Mouse (Mus musculus) MEL (cell line): ENCODE results near the gene Atad1. TPM values are rescaled to one million over a fixed set of nuclear protein-coding genes. Genes with fewer than 3 reads are reported as not detected.

Experiments used
- DNase-seq: peaks from one replicate; pipeline ENCODE4 v3.0.0; 2011; ENCODE audit warnings: low read depth, low spot score
- H3K27ac ChIP-seq: 2 replicates; pipeline ENCODE4 v1.5.1; 2012; ENCODE audit warnings: low read depth, mild to moderate bottlenecking, control low read depth, low read length, moderate library complexity; ENCODE audit not compliant: control insufficient read depth
- H3K27me3 ChIP-seq, 2 experiments: fragments of 150-350 bp in 1 of 2; sonication (generic) in 1 of 2; 2 replicates each; pipeline ENCODE4 v1.6.1; 2012; ENCODE audit warnings: low read length in 2 of 2, mild to moderate bottlenecking in 2 of 2, improper control_type of control experiment in 1 of 2, moderate library complexity in 1 of 2; ENCODE audit not compliant: insufficient read depth in 2 of 2, control insufficient read depth in 1 of 2
- H3K36me3 ChIP-seq, 2 experiments: 2 replicates each; pipeline ENCODE4 v1.6.1; 2012 to 2014; ENCODE audit warnings: low read length in 2 of 2, improper control_type of control experiment in 1 of 2, inconsistent platforms in 1 of 2, mild to moderate bottlenecking in 1 of 2; ENCODE audit not compliant: insufficient read depth in 2 of 2, control insufficient read depth in 1 of 2
- H3K4me1 ChIP-seq, 2 experiments: fragments of 150-350 bp in 1 of 2; sonication (generic) in 1 of 2; 2 replicates each; pipeline ENCODE4 v1.6.1; 2012; ENCODE audit warnings: low read length in 2 of 2, improper control_type of control experiment in 1 of 2, mild to moderate bottlenecking in 1 of 2; ENCODE audit not compliant: insufficient read depth in 2 of 2, control insufficient read depth in 1 of 2
- H3K4me3 ChIP-seq, 2 experiments: fragments of 150-350 bp in 1 of 2; sonication (generic) in 1 of 2; 2 replicates each; pipeline ENCODE4 v1.5.1; 2012; ENCODE audit warnings: low read depth in 2 of 2, low read length in 2 of 2, mild to moderate bottlenecking in 2 of 2, moderate library complexity in 2 of 2, control low read depth in 1 of 2, improper control_type of control experiment in 1 of 2; ENCODE audit not compliant: control insufficient read depth in 1 of 2, insufficient read depth in 1 of 2
- H3K79me2 ChIP-seq: 2 replicates; pipeline ENCODE4 v1.6.1; 2012; ENCODE audit warnings: mild to moderate bottlenecking, low read length, moderate library complexity; ENCODE audit not compliant: control insufficient read depth, poor library complexity, insufficient read depth
- H3K9ac ChIP-seq: 2 replicates; pipeline ENCODE4 v1.6.1; 2012; ENCODE audit warnings: low read depth, mild to moderate bottlenecking, control low read depth, low read length, moderate library complexity; ENCODE audit not compliant: control insufficient read depth, poor library complexity, severe bottlenecking
- H3K9me3 ChIP-seq: fragments of 150-350 bp; sonication (generic); replicated peaks from 2 replicates; pipeline ENCODE4 v1.6.1; 2012; ENCODE audit warnings: mild to moderate bottlenecking, low read length, improper control_type of control experiment, moderate library complexity; ENCODE audit not compliant: insufficient read depth
- BHLHE40 ChIP-seq: IDR thresholded peaks from 2 replicates; pipeline ENCODE4 v1.6.1; 2012; ENCODE audit warnings: low read depth, mild to moderate bottlenecking, inconsistent platforms, low read length, improper control_type of control experiment, borderline replicate concordance
- ELF1 ChIP-seq: IDR thresholded peaks from 2 replicates; pipeline ENCODE4 v1.6.1; 2014; ENCODE audit warnings: low read depth, mild to moderate bottlenecking, inconsistent platforms, low read length, improper control_type of control experiment, moderate library complexity
- EP300 ChIP-seq, 2 experiments: IDR thresholded peaks; 2 replicates each; pipeline ENCODE4 v1.6.1; 2011; ENCODE audit warnings: improper control_type of control experiment in 2 of 2, low read length in 2 of 2, low read depth in 1 of 2, mild to moderate bottlenecking in 1 of 2
- GABPA ChIP-seq: IDR thresholded peaks from 2 replicates; pipeline ENCODE4 v1.6.1; 2012; ENCODE audit warnings: low read depth, mild to moderate bottlenecking, inconsistent platforms, low read length, improper control_type of control experiment, moderate library complexity
- GATA1 ChIP-seq: IDR thresholded peaks from 2 replicates; pipeline ENCODE4 v1.6.1; 2011; ENCODE audit warnings: low read depth, low read length, improper control_type of control experiment
- JUND ChIP-seq: IDR thresholded peaks from 2 replicates; pipeline ENCODE4 v1.6.1; 2011; ENCODE audit warnings: low read depth, mild to moderate bottlenecking, improper control_type of control experiment, low read length
- KAT2A ChIP-seq: conservative IDR thresholded peaks from 2 replicates; pipeline ENCODE4 v1.6.1; 2012; ENCODE audit warnings: low read depth, low read length, improper control_type of control experiment, inconsistent platforms
- MAX ChIP-seq: IDR thresholded peaks from 2 replicates; pipeline ENCODE4 v1.6.1; 2011; ENCODE audit warnings: low read length, improper control_type of control experiment
- MAZ ChIP-seq: IDR thresholded peaks from 2 replicates; pipeline ENCODE4 v1.6.1; 2012; ENCODE audit warnings: low read depth, mild to moderate bottlenecking, inconsistent platforms, low read length, improper control_type of control experiment
- MXI1 ChIP-seq: IDR thresholded peaks from 2 replicates; pipeline ENCODE4 v1.6.1; 2011; ENCODE audit warnings: mild to moderate bottlenecking, low read depth, low read length, improper control_type of control experiment
- NELFE ChIP-seq: IDR thresholded peaks from 2 replicates; pipeline ENCODE4 v1.6.1; 2011; ENCODE audit warnings: low read depth, low read length, improper control_type of control experiment
- RAD21 ChIP-seq: IDR thresholded peaks from 2 replicates; pipeline ENCODE4 v1.6.1; 2011; ENCODE audit warnings: mild to moderate bottlenecking, low read depth, low read length, improper control_type of control experiment
- RCOR1 ChIP-seq: IDR thresholded peaks from 2 replicates; pipeline ENCODE4 v1.6.1; 2012; ENCODE audit warnings: low read depth, mild to moderate bottlenecking, inconsistent platforms, low read length, improper control_type of control experiment
- SMC3 ChIP-seq: IDR thresholded peaks from 2 replicates; pipeline ENCODE4 v1.6.1; 2011; ENCODE audit warnings: low read depth, low read length, improper control_type of control experiment
- ZKSCAN1 ChIP-seq: IDR thresholded peaks from 2 replicates; pipeline ENCODE4 v1.6.1; 2012; ENCODE audit warnings: low read depth, mild to moderate bottlenecking, inconsistent platforms, low read length, improper control_type of control experiment, moderate library complexity
- ZMIZ1 ChIP-seq: IDR thresholded peaks from 2 replicates; pipeline ENCODE4 v1.6.1; 2012; ENCODE audit warnings: low read depth, mild to moderate bottlenecking, inconsistent platforms, low read length, improper control_type of control experiment, moderate library complexity
- ZNF384 ChIP-seq: IDR thresholded peaks from 2 replicates; pipeline ENCODE4 v1.6.1; 2012; ENCODE audit warnings: low read depth, mild to moderate bottlenecking, inconsistent platforms, low read length, improper control_type of control experiment
- polyA plus RNA-seq, 2 experiments: library from polyadenylated mRNA; stranded (reverse) in 1 of 2; unstranded in 1 of 2; fragments of >175 nt in 1 of 2; fragments of >200 nt in 1 of 2; gene quantifications; 2 replicates each; pipeline versions ENCODE4 v1.2.1 to v1.2.4; 2012; ENCODE audit warnings: low replicate concordance in 2 of 2, low read depth in 1 of 2; ENCODE audit not compliant: insufficient read length in 2 of 2, insufficient read depth in 1 of 2, missing spikeins in 1 of 2
- total RNA-seq: library from RNA; depleted of rRNA; stranded (reverse); fragments of 300-350 nt; gene quantifications from 2 replicates; pipeline ENCODE4 v1.2.3, GENCODE M21; 2012

The Atad1 gene
- total and polyA plus RNA-seq, 3 experiments: 35.8 to 48.4 TPM; not detected in 1

DNA sequence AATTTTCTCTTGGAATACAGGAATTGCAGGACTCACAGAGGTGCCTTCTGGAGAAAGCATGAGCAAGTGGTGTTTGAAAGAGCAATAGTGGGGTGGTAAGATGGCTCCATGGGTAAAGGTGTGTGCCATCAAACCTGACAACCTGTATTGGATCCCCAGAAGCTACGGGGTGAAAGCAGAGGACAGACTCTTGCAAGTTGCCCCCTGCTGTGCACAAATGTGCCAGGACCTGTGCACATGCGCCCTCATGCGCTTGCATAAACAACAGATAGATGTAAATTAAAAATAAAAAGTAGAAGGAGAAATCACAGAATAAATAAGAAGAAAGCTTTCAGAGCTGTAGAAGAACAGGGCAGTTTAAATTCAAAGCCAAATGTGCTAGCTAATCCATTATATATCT, 13.8 kb upstream of the Atad1 start:
- Histone ChIP-seq H3K27ac (no peak overlapping the region), H3K4me1 (no peaks in the 10 kb centered on the region), H3K27me3 (no peaks in the 10 kb centered on the region), H3K9me3 (no peaks in the 10 kb centered on the region), H3K36me3 (no peaks in the 10 kb centered on the region), H3K9ac (no peak overlapping the region), H3K4me3 (no peak overlapping the region), H3K79me2 (peaks cover 12% of the 10 kb centered on the region)
- DNase-seq: no peak
- TF ChIP-seq GABPA (no peak), GATA1 (no peak), RCOR1 (no peak), MXI1 (no peak), BHLHE40 (no peak), NELFE (no peak), ZNF384 (no peak), ZKSCAN1 (no peak), MAZ (no peak), KAT2A (no peak), JUND (no peak), RAD21 (no peak), EP300 (IDR thresholded peaks at IDR 0.05; ENCODE audit: low read depth in 1 of 2, low read length in 2 of 2) (no peak), ZMIZ1 (no peak)

DNA sequence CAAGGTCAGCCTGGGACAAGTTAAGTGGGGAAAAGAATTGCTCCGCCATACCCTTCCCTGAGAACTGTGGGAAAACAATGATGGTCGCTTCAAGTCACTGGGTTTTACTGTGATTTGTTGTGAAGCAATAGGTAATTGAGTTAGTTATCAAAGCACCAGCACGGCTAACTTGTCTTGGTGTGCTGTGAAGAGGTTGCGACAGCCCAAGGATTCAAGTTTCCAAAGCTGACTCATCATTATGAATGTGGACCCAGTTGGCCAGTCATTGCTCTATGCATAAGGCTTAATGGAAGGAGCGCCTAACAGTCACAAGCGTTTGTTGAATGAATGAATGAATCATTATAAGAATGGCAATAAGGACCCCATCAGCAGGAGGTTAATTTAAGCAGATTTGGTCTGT, 12.8 kb upstream of the Atad1 start:
- H3K27me3 ChIP-seq: no peaks in the 10 kb centered on the region
- TF ChIP-seq ELF1 (no peak), MAX (no peak), SMC3 (no peak), ZKSCAN1 (no peak), GABPA (no peak)
- H3K4me3 ChIP-seq: no peak overlapping the region
- DNase-seq: no peak
- H3K9ac ChIP-seq: no peak overlapping the region
- H3K27ac ChIP-seq: no peak overlapping the region
- H3K9me3 ChIP-seq: no peaks in the 10 kb centered on the region
- no peaks in the 10 kb centered on the region for H3K4me1 ChIP-seq
- H3K36me3 ChIP-seq: no peaks in the 10 kb centered on the region
- H3K79me2 ChIP-seq: peaks cover 3% of the 10 kb centered on the region; the same call in 1 of the 2 replicates
